Mouse (Mus musculus): ENCODE measurements around the gene Rbpj.

Gene Rbpj

GRCm38 (mm10) chr5:53591683-53592050, 125.7 kb downstream of the Rbpj start:
- DNase-seq (ENCODE audit: low spot score): no peak

DNA sequence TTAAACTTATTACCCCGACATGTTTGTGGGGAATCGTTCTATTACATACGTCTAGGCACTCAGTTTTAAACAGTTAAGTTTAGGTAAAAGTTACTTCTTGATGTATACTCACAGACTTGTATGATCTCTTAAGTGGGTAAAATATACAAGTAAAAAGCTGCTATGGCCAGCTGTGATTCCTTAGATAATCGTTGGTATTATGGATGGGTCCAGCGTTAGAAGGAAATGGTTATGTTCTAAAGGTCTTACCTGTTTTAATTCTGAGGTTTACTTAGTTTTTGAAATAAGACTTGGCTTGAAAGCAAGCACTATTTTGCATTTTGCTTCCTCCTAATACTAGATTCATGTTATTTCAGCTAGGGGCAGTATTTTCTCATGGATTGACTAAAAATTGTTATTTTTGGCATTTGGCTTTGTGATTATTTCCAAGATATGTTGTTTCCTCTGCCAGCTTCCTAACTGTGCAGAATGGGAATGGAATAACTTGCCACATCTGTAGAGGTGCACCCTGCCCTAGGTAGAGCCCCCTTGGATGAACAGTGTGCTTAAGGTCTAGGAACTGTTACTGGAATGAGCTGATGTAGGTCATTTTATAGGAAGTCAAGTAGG, 127.2 kb downstream of the Rbpj start:
- no peak for DNase-seq (ENCODE audit: low spot score)

DNA sequence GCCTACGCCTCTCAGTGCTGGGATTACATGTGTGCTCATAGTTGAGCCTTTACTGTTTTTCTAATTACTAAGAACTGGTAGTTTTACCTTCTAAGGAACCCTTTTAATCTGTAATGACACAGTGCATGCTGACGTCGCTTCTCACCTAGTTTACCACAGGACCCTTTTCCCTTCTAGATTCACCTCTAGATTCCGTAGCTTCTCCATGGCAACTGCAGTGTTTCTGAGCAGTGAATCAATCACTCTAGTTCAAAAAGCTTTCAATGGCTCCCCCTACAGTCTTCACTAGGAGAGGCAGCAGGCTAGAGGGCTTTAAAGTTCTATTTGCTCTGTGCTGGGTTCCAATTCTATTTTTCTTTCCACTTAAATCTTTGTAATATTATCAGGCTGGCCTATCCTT, 128.3 kb downstream of the Rbpj start:
- no peak for DNase-seq (ENCODE audit: low spot score)

- no peak for DNase-seq (ENCODE audit: low spot score)
Observed at GRCm38 (mm10) chr5:53598510-53598909, 132.6 kb downstream of the Rbpj start.

- no peak for DNase-seq (ENCODE audit: low spot score)
Observed at GRCm38 (mm10) chr5:53599116-53599515, 133.2 kb downstream of the Rbpj start.

- no peak for DNase-seq (ENCODE audit: low spot score)
Observed at GRCm38 (mm10) chr5:53602194-53602593, 136.2 kb downstream of the Rbpj start.

DNA sequence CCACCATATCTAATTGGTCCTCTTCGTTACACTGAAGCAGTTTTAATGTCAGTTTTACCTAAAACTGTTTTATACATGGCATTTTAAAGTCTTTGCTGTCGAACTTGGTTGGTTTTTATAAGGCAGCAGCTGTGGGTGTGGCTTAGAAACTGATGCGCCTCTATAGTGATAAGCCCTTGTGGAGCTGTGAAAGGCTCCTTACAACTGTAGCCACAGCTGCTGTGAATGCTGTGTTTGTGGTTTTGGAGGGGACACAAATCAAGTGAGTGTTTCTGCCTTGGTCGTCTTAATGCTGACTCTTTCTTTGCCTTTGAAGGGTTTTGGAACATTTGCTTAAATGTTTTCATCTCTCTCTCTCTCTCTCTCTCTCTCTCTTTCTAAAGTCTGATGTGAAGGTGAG, 139.5 kb downstream of the Rbpj start:
- no peak for DNase-seq (ENCODE audit: low spot score)

- no peak for DNase-seq (ENCODE audit: low spot score)
Observed at GRCm38 (mm10) chr5:53607230-53607996, 141.5 kb downstream of the Rbpj start.

GRCm38 (mm10) chr5:53618844-53619243, 152.9 kb downstream of the Rbpj start:
- DNase-seq (ENCODE audit: low spot score): no peak

DNA sequence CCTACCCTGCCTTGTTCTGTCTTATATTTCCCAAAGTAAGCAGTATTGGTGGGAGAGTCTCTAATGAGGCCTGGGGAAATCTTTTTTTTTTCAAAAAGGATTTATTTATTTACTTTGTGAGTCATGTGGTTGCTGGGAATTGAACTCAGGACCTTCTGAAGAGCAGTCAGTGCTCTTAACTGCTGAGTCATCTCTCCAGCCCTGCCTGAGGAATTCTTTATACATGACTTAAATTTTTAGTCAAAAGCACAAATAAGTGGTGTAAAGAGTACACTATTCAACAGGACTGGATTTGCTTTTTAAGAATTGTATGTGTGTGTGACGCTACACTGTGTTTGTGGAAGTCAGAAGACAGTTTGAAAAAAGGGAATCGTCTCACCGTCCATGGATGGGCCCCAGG, 166.1 kb downstream of the Rbpj start:
- no peak for DNase-seq (ENCODE audit: low spot score)

GRCm38 (mm10) chr5:53636795-53637194, 170.8 kb downstream of the Rbpj start:
- DNase-seq (ENCODE audit: low spot score): no peak

DNA sequence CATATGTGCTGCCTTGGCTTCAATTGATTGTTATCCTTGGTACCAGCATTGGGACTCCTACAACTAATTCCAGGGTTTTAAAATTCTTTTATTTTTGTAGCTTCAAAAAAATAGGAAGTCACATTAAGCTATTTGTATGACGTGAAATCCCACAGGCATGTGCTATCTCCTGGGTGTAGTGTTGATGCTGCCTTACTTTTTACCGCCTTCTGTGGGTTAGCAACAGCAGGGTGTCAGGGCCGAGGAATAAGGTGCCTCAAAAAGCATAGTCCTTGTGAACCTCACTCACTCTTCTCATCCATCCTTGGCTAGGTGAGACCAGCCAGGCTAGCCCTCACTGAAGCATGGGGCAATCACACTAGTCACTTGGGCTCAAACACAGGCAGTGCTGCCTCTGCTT, 171.3 kb downstream of the Rbpj start:
- no peak for DNase-seq (ENCODE audit: low spot score)

- DNase-seq (ENCODE audit: low spot score): no peak
Observed at GRCm38 (mm10) chr5:53638647-53639046, 172.7 kb downstream of the Rbpj start.

DNA sequence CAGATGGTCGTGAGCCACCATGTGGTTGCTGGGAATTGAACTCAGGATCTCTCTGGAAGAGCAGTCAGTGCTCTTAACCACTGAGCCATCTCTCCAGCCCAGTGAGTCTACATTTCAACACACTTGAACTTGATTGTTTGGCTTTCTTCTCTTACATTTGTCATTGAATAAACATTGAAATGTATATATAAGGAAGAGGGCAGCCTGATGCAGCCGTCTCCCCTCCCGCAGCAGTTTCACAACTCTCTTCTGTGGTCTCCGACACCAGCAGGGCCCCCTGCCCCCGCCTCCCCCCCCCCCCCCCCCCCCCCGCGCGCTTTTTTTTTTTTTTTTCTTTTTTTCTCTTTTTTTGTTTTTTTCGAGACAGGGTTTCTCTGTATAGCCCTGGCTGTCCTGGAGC, 180.7 kb downstream of the Rbpj start:
- DNase-seq (ENCODE audit: low spot score): no peak

DNA sequence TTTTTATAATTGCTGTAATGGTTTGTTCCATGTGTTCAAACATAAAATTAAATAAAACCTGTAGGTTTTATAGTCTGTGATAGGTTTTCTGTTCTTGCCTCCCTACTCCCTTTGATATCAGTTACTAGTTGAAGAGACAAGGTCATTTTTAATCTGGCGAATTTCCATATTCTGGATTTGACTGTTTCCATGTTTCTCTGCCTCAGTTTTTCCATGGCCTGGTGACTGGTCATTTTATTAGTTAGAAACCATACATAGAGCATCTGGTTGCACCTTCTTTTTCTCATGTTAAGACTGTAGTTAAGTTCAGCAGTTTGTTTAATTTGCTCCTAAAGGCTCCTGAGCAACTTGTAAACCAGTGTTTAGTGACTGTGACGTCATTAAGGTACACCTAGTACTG, 181.4 kb downstream of the Rbpj start:
- no peak for DNase-seq (ENCODE audit: low spot score)

DNA sequence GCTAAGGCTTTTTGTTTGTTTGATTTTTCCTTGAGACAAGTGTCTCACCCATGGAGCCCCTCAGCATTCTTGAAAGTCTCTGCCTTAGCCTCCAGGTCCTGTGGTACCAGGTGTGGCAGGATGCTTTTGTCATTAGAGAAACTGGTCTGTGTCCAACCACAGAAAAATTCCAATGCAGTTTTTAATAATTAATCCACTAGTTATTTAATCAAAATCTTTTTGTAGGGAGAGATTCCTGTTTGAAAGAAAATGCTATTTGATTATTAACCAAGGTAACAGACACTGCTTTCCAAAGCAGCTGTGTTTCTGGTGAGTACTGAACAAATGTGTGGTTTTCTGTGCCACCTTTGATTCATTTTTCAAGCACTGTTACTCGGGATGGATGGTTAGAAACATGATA, 190.6 kb downstream of the Rbpj start:
- no peak for DNase-seq (ENCODE audit: low spot score)

GRCm38 (mm10) chr5:53657925-53658324, 192.0 kb downstream of the Rbpj start:
- peak; percentile 24 for DNase-seq (ENCODE audit: low spot score)

DNA sequence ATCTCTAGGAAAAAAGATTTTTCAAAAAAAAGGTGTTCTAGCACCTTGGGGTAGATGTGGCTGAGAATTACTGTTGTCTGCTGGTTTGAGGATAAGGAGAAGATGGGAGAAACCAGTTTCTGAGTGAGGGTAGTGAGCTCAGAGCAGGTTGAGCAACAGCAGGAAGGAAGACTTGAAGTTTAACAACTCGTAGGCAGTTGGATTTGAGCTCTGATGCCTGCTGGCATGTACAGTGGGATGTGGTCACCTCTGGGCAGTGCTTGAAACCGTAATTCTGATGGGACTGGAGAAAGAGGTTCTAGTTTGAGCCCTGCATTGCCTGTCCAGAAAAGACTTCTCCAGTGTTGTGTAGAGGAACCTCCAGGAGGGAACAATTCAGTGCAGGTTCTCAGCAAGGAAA, 195.6 kb downstream of the Rbpj start:
- DNase-seq (ENCODE audit: low spot score): no peak

- DNase-seq (ENCODE audit: low spot score): no peak
Observed at GRCm38 (mm10) chr5:53662413-53662812, 196.5 kb downstream of the Rbpj start.

- no peak for DNase-seq (ENCODE audit: low spot score)
Observed at GRCm38 (mm10) chr5:53663665-53664064, 197.7 kb downstream of the Rbpj start.

GRCm38 (mm10) chr5:53668021-53668420, 202.1 kb downstream of the Rbpj start:
- DNase-seq (ENCODE audit: low spot score): no peak

- no peak for DNase-seq (ENCODE audit: low spot score)
Observed at GRCm38 (mm10) chr5:53670321-53670938, 204.5 kb downstream of the Rbpj start.

GRCm38 (mm10) chr5:53671507-53671906, 205.6 kb downstream of the Rbpj start:
- DNase-seq (ENCODE audit: low spot score): no peak

DNA sequence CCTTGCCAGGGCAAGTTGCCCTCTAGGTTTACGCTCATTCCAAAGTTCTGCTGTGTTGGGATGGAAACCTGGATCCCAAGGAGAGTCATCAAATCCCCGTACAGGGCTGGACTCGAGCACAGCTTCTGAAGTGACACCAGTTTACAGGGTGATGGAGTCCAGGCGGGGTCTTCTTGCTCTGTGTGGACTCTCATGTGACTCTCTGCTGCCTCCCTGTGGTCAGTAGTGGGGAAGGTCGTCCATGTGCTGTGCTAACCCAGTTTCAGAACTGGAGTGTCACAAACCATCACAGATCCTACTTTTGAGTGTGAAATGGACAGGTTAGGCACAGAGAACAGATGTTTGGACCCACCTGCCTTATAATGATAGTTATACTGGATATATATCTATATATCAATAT, 206.4 kb downstream of the Rbpj start:
- DNase-seq (ENCODE audit: low spot score): peak; percentile 65

Data from ovary, postnatal 36 days (tissue).